Mouse (Mus musculus) erythroblast, adult 5-6 weeks (primary cell): ENCODE data around the gene Trim7. TPM values are rescaled to one million over a fixed set of nuclear protein-coding genes. Genes with fewer than 3 reads are reported as not detected.
"Not testable (repeated sequence)": the region's sequence is repeated elsewhere in the genome, so short reads cannot be mapped to it uniquely, and the experiment has no call there.

Source experiments
- ATAC-seq: replicated peaks from 2 replicates; pipeline ENCODE4 v1.8.0; 2016; ENCODE audit warnings: moderate number of reproducible peaks, mild to moderate bottlenecking, moderate TSS enrichment, inconsistent platforms; ENCODE audit not compliant: poor library complexity, low FRiP score, severe bottlenecking
- total RNA-seq, 2 experiments: library from RNA; stranded (forward) in 1 of 2; stranded (reverse) in 1 of 2; fragments of 150-400 nt in 1 of 2; fragments of 200-764, 138-1000 nt in 1 of 2; gene quantifications; 2 replicates each; pipeline versions ENCODE4 v1.2.3 to v1.2.4; 2015 to 2017; ENCODE audit warnings: low replicate concordance in 2 of 2

Trim7 gene
- total RNA-seq, 2 experiments from 2014 or later: not detected

- ATAC-seq: no peak
Measured at GRCm38 (mm10) chr11:48820308-48820674, 5.6 kb upstream of the Trim7 start.

- not testable (repeated sequence) for ATAC-seq
Measured at GRCm38 (mm10) chr11:48821299-48821698, 4.6 kb upstream of the Trim7 start.

- ATAC-seq: no peak
Measured at GRCm38 (mm10) chr11:48822768-48823512, 3.0 kb upstream of the Trim7 start.

GRCm38 (mm10) chr11:48823536-48823972 is 2.4 kb upstream of the Trim7 start:
- peak; percentile 61 for ATAC-seq

GRCm38 (mm10) chr11:48824311-48824830 is 1.6 kb upstream of the Trim7 start:
- ATAC-seq: no peak

- ATAC-seq: no peak
Measured at GRCm38 (mm10) chr11:48826752-48827096, 784 bp downstream of the Trim7 start.

- ATAC-seq: no peak
Measured at GRCm38 (mm10) chr11:48827926-48828325, 2.0 kb downstream of the Trim7 start.

- no peak for ATAC-seq
Measured at GRCm38 (mm10) chr11:48830279-48830678, 4.3 kb downstream of the Trim7 start.

GRCm38 (mm10) chr11:48831273-48831672 is 5.3 kb downstream of the Trim7 start:
- ATAC-seq: no peak

GRCm38 (mm10) chr11:48833078-48833730 is 7.3 kb downstream of the Trim7 start:
- peak; percentile 56 for ATAC-seq

- peak; percentile 63 for ATAC-seq
Measured at GRCm38 (mm10) chr11:48833731-48834639, 8.0 kb downstream of the Trim7 start.

GRCm38 (mm10) chr11:48835923-48836322 is 10.0 kb downstream of the Trim7 start:
- ATAC-seq: no peak

GRCm38 (mm10) chr11:48836990-48837309 is 11.0 kb downstream of the Trim7 start:
- no peak for ATAC-seq

GRCm38 (mm10) chr11:48837310-48838180 is 11.6 kb downstream of the Trim7 start:
- ATAC-seq: 0 out of 2 replicates have a peak, but pooled peaks have one; percentile 12

GRCm38 (mm10) chr11:48838181-48838797 is 12.3 kb downstream of the Trim7 start:
- no peak for ATAC-seq

GRCm38 (mm10) chr11:48838879-48839680 is 13.1 kb downstream of the Trim7 start:
- no peak for ATAC-seq

- ATAC-seq: no peak
Measured at GRCm38 (mm10) chr11:48840805-48841204, 14.9 kb downstream of the Trim7 start.

GRCm38 (mm10) chr11:48841213-48841612 is 15.3 kb downstream of the Trim7 start:
- ATAC-seq: no peak
